Mouse (Mus musculus) MN1 (cell line): ENCODE measurements around the gene Calm3.

Experiments
- DNase-seq: peaks from one replicate; pipeline ENCODE4 v3.0.0-alpha.2; 2016; ENCODE audit warnings: low spot score

Calm3 gene

DNA sequence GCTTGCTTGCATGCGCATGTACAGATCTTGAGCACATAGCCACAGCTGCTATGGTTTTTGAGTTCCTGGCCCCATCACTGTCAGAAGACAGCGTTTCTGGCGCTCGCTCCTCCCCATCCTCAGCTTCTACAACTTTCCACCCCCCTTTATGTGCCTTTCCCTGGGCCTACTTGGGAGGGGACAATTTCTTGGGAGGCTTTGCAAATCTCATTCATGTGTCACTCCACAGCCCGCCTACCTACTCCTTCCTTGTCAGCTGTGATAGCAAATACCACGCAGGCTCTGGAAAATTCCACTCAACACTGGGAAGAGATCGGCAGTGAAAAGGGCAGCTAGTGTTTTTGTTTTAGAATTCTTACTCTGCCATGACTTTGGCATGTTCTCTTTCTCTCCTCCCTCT lies 16.4 kb upstream of the Calm3 start:
- no peak for DNase-seq

DNA sequence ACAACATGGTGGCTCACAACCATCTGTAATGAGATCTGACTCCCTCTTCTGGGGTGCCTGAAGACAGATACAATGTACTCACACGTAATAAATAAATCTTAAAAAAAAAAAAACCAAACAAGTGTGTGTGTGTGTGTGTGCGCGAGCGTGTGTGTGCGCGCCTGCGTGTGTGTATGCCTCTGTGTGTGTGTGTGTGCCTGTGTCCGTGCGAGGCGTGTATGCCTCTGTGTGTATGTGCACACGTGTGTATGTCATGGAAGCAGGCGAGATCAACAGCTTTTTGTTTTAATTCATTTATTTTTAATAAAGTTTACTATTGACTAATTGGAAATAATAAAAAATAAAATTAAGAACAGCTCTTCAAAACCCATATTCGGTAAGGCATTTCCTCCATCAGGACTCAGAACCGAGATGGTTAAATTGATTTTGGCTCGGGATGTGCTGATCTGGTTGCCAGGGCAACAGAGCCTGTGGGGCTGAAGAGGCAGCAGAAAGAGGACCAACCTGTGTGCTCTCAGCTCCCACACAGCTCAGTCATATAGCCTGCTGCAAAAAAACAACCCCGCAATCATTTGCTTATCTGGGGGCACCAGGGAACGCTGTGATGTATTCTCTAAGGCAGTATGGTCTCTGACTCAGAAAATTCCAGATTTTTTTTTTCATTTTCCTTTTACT lies 14.3 kb upstream of the Calm3 start:
- DNase-seq, result peak; percentile 27

DNA sequence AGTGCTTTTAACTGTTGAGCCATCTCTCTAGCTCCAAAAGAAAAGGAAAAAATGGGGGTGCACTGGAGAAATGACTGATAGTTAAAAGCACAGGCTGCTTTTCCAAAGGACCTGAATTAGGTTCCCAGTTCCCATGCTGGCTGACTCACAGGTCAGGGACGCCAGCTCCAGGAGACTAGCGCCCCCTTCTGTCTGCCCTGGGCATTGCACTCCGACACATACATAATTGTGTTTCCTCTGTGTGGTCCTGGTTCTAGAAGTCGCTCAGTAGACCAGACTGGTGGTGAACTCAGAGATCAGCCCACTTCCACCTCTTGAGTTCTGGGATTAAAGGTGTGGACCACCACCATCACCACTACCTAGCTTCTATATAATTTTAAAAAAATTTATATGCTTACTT lies 13.4 kb upstream of the Calm3 start:
- no peak for DNase-seq

DNA sequence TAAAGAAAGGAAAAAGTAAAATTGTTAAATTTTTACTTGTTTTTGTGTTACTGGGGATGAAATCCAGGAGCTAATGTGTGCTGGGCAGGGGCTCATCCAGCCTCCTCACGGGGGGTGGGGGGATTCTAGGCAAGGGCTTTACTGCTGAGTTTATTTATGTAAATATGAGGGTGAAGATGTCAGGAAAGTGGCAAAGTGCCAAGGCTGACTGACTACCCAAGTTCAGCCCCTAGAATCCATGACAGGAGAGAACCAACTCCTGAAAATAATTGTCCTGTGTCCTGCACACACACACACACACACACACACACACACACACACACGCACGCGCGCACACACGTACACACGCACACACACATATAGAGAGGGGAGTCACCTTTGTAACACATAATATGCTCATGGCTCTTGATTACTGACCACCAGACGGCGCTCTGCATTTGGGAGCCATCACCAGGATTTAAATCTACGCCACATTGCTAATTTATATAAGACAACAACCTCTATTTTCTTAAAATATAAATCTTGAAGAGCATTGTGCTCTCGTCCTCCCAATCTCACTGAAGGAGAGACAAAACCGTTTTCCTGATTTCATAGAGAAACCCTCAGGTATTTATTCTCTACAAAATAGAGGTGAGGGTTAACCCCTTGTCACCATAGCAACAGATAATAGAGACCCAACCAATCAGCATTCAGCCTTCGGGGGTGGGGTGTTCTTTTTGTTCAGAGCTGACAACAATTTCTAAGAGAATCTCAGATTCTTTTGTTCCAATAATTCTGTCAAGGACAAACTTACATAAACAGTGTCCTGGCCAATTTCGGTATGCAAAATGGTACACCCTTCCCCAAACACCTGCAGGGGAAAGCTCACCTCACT lies 9.0 kb upstream of the Calm3 start:
- peak; percentile 60 for DNase-seq

DNA sequence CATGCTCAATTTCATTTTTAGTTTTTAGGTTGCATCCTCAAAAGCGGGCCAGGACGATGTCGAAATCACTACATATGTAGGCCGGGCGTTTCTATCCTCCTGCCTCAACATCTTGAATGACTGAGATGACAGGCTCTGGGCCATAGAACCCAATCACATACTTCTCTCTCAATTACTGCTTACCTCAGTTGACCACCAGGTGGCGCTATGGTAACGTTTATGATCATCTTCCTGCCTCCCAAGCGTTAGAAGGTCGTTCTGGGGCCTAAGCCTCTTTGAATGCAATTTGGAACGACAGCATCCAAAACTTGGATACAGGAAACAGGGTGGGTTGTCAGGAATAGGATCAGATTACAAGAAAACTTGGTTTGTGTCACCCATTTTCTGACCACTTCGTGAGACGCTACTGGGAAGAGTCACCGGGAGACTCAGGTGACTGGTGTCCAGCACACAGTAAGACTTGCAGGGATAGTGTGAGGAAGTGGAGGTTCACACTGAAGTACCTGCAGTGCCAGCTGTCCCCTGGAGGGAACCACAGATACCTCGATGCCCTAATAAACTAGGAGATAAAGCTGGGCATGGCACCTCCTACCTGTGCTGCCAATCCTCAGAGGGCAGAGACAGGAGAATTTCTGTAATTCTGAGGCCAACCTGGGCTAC lies 8.2 kb upstream of the Calm3 start:
- DNase-seq, result peak; percentile 84

DNA sequence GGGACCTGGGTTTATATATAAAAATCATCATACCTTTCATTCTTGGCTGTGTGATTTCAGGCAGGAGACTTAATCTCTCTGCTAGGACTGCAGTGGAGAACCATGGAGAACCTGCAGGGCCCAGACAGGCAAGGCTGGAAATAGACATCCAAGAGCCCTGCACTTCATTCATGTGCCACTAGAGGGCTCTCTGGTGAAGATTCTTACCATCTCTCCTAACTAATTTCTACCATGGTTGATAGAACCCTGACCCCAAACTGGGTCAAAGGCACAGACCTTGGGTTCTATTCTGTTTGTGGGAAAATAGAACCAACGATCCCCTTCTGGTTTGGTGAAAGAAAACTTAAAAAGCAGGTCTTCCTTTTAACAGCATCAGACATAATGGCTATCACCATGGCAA lies 6.9 kb upstream of the Calm3 start:
- DNase-seq, result peak; percentile 72

DNA sequence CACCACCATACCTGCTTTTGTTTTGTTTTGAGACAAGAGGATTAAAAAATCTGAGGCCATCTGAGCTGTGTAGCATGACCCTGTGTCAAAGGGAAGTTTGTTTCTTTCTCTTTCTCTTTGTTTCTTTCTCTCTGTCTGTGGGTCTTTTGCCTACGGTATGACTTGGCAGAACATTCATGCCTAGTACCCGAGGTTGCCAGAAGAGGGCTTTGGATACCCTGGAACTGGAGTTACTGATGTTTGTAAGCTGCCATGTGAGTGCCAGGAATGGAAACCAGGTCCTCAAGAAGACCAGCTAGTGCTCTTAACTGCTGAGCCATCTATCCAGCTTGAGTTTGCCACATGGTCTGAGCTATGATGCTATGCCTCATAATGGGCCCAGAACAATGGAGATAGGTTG lies 4.4 kb upstream of the Calm3 start:
- DNase-seq, result no peak

DNA sequence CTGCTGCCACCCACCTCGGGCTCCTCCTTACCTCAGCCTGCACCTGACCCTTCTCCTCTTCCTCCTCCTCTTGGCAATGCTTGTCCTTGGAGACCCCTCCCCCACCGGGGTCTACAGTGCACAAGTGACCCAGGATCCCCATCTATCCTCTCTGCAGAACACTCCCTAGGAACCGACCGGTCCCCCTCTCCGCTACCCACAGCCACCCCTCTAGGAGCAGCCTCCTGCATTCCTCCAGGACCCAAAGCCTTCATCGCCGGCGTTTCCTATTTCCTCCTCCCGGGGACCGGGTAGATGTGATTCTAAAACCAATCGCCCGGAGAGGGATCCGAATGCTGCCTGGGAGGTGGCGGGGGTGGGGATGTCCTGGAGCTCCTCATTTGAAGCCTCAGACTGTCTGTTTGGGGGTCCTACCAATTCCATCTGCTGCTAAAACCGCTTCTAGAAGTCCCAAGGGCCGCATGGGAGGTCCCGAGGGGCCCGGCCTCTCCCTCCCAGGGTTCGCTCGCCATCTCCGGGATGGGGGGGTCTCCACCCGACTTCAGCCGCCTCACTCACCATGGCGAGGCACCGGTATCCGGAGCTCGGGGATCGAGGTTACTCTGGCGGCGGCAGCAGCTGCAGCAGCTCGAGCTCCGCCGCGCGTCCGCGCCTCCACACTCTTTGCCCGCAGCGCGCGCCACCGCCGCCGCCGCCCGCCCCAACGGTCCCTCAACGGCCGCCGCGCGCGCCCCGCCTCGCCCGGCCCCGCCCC lies 454 bp downstream of the Calm3 start:
- no peak for DNase-seq

DNA sequence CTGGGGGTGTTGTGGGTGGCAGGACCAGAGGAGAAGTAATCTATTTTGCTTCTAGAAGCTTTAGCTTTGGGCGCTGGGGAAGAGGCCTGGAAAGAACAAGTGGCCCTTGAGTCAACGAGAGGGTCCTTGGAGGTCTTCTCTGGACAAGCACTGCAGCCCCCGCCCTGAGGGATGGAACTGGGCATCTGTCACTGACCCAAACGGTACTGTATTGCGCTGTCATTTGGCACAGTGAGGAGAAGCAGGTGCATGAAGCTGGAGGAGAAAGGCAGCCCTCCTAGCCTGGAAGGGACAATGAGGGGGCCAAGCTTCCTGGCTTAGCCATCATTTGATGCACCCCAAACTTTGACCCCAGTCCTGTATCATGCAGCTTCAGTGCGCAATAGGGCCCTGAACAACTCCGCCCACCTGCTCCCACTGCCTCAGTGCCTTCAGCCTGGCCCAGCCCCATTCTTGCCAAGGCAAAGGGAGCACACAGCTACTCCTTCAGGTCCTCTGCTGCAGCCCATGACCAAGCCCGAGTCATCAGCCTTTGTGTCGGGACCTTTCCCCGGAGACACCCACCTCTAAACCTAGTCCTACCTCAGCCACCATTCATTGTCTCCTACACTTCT lies 1.4 kb downstream of the Calm3 start:
- DNase-seq, result peak; percentile 39

DNA sequence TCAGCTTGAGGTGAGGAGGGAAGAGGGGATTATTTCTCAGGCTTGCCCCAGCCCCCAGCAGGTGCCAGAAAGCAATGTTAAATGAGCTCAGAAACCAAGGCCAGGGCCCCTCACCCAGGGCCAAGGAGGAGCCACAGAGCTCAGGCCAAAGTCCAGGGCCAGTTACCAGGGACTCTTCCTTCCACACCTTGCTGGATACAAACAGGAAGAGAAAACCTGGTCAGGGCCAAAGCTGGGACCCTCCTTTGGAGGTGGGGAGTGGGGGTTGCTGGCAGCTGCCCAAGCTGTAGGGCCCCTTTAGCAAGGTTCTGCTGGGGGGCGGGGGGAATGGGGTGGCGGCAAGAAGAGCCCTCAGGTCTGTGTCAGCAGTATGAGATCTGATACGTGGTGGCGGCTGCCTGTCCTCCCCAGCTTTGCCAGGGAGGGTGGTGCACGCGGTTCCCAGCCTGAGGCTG lies 2.0 kb downstream of the Calm3 start:
- DNase-seq, result no peak

DNA sequence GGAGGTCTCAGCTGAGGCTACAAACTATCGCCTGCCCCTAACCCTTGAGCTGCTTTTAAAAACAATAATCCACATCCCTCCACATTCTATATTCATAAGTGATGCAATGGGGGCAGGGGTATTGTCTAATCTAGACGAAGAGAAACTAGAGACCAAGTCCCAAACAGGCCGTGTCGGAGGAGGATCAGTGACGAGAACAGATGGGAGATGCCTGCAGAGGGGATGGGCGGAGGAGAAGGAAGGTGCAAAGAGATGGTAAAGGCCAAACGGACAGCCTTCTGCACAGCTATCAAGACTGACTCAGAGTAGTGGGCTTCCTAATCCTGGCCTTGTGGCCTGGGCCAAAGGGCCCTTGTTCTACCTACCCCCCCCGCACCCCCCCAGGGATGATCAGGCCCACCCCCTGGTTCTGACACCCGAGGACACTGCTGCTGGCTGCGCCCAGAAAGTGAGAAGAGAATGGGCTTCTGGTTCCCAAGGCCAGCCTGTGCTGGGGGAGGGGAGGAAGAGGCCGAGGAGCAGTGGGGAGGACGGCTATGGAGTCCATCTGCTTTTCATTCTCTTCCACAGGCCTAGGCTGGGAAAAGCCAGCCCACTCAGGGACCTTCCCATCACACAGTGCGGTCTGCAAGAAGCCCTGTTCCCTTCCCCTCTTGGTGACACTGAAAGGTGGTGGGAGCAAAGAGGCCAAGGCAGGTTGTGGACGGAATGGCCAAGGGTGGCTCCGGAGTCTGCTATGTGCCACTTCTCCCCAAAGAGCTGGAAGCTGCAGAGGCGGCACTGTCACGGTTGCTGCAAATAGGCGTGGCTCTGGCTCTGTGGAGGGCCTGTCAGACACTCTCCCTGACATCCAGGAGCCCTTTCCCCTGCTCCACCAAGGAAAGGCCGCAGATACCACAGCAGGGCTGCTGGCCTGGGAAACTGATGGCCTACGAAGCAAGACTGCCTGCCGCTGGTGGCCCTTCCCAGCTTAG lies 2.8 kb downstream of the Calm3 start:
- DNase-seq, result peak; percentile 48

DNA sequence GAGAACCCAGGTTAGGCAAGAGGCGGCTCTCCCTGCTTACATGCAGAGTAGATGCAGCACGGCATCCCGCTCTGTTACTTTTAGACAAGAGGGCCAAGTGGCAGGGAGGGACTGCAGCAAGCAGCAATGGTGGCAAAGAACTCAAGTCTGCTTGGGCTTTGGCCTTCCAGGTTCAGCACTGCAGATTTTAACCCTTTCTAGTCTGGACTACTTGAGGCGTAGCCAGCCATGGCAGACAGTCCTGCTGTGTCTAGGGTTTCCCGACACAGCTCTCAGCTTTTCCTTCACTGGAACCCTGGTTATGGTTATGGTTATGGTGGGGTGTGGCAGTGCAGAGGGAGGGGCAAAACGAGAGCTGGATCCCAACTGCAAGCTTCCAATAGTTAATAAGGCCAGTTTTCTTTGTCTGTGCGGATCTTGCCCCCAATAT lies 3.7 kb downstream of the Calm3 start:
- DNase-seq, result no peak

DNA sequence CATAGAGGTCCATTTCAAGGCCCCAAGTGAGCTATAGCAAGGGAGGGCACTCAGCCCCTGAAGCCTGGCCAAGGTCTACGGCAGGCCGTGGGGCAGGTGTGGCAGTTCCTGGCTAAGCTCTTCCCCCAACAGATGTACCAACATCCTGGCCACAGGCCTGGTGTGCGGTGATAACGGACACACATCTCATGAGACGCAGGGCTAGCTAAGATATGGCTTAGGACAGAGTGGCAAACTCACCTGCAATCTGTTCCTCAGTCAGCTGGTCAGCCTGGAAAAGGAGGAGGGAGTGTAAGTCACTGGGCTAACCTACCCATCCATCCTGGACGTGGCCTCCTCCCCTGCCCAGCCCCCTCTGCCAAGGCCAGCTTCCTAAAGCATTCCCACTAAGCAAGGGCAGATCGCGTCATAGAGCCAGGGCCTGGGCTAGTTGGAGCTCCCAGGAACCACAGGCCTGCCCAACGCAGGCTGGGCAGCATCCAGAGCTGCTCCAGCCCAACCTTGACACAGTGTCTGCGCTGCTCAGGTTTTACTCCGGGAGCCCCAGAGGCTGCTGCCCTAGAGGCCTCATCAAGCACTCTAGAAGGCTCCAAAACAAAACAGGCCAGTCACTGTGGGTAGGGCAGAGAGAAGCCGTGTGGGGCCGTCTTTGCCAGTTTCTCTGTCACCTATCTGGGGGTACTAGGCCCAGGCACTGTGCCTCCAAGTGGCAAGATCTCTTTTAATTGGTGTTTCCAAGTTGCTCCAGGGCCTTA lies 4.3 kb downstream of the Calm3 start:
- DNase-seq, result peak; percentile 65

DNA sequence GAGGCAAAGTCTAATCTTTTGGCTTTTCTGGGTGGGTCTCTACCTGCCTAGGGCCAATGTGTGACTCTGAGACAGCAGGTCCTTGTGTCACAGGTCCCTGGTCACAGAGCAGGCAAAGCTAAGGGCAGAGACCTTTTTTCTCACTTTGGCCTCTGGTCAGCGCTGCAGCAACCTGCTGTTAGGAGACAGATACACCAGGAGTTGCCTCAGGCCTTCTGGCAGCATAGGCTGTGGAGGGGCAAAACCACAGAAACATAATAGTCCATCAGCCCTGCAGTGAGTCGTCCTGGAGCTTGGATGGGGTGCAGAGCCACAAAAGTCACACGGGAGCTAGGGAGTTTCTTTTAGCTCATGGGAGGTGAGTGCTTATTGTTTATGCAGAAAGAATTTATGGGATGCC lies 5.2 kb downstream of the Calm3 start:
- DNase-seq, result peak; percentile 40

DNA sequence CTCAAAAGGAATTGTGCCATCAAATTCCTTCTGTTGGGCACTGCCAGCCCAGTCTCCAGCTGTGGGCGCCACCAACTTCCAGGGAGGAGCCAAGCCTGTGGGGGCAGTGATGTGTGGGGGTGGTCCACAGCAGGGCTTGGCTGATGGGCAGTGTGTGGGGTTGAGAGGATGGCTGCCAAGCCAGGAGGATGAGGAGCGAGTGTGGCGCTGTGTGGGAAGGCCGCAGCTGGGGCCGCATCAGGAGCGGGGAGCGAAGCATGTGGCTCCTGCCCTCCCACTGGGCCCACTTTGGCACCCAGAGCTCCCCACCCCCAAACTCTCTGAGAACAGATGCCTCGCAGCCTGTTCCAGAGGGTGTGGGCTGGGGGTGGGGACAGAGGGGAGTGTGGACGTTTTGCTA lies 5.9 kb downstream of the Calm3 start:
- DNase-seq, result no peak

DNA sequence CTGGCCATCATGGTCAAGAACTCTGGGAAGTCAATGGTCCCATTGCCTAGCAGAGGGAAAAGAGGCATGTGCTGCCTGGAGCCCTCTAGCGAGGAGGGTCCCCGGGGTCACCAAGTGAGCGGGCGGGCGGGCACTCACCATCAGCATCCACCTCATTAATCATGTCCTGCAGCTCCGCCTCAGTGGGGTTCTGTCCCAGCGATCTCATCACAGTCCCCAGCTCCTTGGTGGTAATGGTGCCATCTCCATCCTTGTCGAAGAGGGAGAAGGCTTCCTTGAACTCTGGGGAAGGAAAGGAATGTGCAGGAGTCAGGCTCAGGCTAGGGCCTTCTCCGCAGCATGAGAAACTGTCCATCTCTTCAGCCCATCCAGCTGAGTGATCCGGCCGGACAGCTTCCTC lies 6.5 kb downstream of the Calm3 start:
- no peak for DNase-seq

DNA sequence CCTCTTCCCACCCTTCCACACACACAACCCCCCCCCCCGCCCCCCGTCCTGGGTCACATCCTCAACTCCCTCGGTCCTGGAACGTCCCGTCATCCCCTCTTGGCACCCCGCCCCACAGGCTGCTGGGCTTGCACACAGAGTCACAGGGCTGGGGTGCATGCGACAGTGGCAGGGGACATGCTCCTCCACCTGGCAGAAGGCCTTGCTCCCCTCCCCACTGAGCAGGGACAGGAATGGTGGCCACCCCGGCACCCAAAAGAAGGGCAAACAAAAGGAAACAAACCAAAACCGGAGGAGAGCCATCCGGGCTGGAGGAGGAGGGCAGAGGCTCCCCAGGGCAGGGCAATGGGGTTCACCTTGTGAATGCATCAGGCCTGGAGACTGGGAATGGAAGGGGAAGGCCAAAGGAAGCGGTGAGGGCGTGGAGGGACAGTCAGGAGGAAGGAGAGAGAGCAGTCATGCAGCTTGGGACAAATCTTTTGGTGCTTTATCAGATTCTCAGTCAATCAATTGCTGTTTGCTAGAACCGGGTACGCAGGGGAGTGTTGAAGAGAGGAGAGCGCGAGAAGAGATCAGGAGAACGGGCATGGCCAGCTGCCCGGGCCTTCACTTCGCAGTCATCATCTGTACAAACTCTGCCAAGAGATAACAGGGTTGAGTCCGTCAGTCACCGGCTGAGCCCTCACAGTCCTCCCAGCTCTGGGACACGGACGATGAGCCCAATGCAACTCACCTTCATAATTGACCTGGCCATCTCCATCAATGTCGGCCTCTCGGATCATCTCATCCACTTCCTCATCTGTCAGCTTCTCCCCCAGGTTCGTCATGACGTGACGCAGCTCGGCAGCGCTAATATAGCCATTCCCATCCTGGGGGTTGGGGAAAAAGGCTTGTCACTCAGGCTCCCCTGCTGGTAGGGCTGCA lies 7.3 kb downstream of the Calm3 start:
- peak; percentile 64 for DNase-seq

DNA sequence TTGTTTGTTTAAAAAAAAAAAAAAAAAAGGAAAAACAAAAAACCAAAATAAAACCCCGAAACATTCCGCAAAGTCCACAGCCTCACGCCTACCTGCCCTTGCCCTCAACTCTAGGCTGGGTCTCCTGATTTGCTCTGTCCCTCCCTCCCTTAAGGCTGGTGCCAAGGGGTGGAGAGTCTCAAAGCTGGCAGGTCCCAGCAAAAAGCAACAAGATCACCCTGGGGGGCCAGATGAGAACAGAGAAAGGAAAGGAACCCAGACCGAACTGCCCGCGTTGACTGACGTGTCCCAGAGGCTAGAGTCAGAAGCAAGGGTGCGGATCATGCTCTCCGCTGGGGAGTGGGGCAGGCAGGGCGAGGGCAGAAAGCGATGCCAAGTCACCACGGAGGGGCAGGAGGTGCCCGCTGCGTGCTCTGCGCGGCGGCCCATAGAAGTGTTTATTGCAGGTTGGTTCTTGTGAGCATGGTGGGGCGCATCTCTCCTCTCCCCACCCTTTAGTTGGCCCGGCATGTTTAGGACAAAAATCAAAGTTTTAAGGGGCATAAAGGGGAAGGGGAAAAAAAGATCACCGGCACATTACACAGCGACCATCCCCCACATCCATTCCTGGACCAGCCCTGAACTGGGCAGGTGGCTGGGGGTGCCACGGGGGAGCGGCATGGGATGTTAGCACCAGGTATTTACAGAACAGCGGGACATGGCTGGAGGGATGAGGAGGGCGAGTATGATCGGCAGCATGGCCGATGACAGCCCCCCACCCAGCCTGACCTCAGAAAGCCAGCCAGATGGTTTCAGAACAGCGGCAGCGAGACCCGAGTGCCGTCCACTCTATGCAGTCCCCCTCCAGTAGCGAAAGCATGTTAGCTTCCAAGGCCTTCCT lies 8.2 kb downstream of the Calm3 start:
- no peak for DNase-seq
